Mouse (Mus musculus): ENCODE results near the gene Crhr1. TPM values are rescaled to one million over a fixed set of nuclear protein-coding genes. Genes with fewer than 3 reads are reported as not detected.

Crhr1 gene
- polyA plus RNA-seq, 1 experiment, result not detected

DNA sequence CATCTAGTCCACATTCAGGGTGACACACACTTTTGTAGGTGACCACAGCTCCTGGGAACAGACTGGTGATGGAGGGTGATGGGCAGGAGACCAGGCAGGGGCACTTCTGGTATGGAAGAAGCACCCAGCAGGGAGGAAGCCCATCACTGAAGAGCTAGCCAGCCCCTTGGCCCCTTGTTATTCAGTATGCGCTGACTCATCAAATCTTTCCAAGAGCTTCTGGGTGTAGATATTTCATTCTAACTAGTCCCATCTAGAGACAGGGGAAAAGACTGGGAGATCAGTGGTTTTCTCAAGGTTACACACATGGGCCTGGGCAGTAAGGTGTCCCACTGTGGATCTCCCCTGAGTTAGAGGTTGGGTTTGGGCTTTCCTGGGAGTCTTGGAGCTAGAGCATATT lies 12.3 kb downstream of the Crhr1 start:
- Histone ChIP-seq H3K36me3 (ENCODE audit: control insufficient read depth, insufficient read depth) (no peaks in the 10 kb centered on the region), H3K27me3 (ENCODE audit: control insufficient read depth, insufficient read depth, insufficient read length) (peaks cover 54% of the 10 kb centered on the region), H3ac (ENCODE audit: control insufficient read depth, insufficient read length) (no peak overlapping the region), H3K4me3 (no peak overlapping the region), H3K4me2 (ENCODE audit: low read depth) (no peak overlapping the region), H3K79me2 (ENCODE audit: control insufficient read depth, insufficient read depth) (no peaks in the 10 kb centered on the region)
- TF ChIP-seq USF1 (IDR thresholded peaks at IDR 0.05; ENCODE audit: low read depth), result no peak
- TF ChIP-seq MYOG (IDR thresholded peaks at IDR 0.05; ENCODE audit: control insufficient read depth in 1 of 3, insufficient read depth in 1 of 3, insufficient read length in 2 of 3, low read depth in 2 of 3), result no peak
- TF ChIP-seq MYOD1 (IDR thresholded peaks at IDR 0.05; ENCODE audit: control insufficient read depth in 1 of 3, insufficient read length in 2 of 3, low read depth in 2 of 3), result no peak
- no peak for TF ChIP-seq CEBPB (IDR thresholded peaks at IDR 0.05; ENCODE audit: insufficient read depth, poor library complexity, severe bottlenecking)
- no peak for TF ChIP-seq TCF3 (IDR thresholded peaks at IDR 0.05; ENCODE audit: insufficient read length, low read depth)
- TF ChIP-seq SRF (IDR thresholded peaks at IDR 0.05; ENCODE audit: control insufficient read depth, insufficient read length, low read depth), result no peak
- no peak for TF ChIP-seq E2F4 (IDR thresholded peaks at IDR 0.05; ENCODE audit: insufficient read depth)
- no peak for TF ChIP-seq TCF12 (IDR thresholded peaks at IDR 0.05; ENCODE audit: insufficient read depth, poor library complexity, severe bottlenecking)
- no peak for TF ChIP-seq MAX (IDR thresholded peaks at IDR 0.05; ENCODE audit: low read depth)

DNA sequence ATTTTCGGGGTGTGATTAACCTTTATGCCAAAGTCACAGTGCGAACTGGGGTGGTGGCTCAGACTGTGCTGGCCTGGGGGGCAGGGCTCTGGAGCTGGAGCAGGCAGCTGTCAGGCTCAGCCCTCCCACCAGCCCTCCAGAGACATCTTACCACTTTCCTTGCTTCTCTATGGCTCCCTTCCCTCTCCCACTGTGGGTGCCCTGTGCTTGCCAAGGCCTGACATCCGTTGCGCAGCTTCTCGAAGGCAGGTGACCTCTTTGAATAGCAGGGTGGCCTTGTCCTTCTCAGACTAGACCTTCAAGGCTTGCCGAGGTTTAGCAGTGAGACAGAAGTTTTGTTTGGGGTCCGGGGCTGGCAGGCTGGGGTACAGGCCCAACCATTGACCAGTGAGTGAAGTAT lies 16.1 kb downstream of the Crhr1 start:
- no peaks in the 10 kb centered on the region for H3K79me2 ChIP-seq (ENCODE audit: control insufficient read depth, insufficient read depth)
- H3K4me2 ChIP-seq (ENCODE audit: low read depth), result no peak overlapping the region
- H3K4me3 ChIP-seq, result no peak overlapping the region
- no peak overlapping the region for H3ac ChIP-seq (ENCODE audit: control insufficient read depth, insufficient read length)
- no peaks in the 10 kb centered on the region for H3K36me3 ChIP-seq (ENCODE audit: control insufficient read depth, insufficient read depth)
- peaks cover 61% of the 10 kb centered on the region for H3K27me3 ChIP-seq (ENCODE audit: control insufficient read depth, insufficient read depth, insufficient read length)
- TF ChIP-seq TCF3 (IDR thresholded peaks at IDR 0.05; ENCODE audit: insufficient read length, low read depth), result no peak
- TF ChIP-seq TCF12 (IDR thresholded peaks at IDR 0.05; ENCODE audit: insufficient read depth, poor library complexity, severe bottlenecking), result no peak
- TF ChIP-seq USF1 (IDR thresholded peaks at IDR 0.05; ENCODE audit: low read depth), result no peak
- no peak for TF ChIP-seq CEBPB (IDR thresholded peaks at IDR 0.05; ENCODE audit: insufficient read depth, poor library complexity, severe bottlenecking)
- no peak for TF ChIP-seq MYOG (IDR thresholded peaks at IDR 0.05; ENCODE audit: control insufficient read depth in 1 of 3, insufficient read depth in 1 of 3, insufficient read length in 2 of 3, low read depth in 2 of 3)
- no peak for TF ChIP-seq SRF (IDR thresholded peaks at IDR 0.05; ENCODE audit: control insufficient read depth, insufficient read length, low read depth)
- TF ChIP-seq MAX (IDR thresholded peaks at IDR 0.05; ENCODE audit: low read depth), result no peak
- TF ChIP-seq REST (IDR thresholded peaks at IDR 0.05; ENCODE audit: insufficient read depth, insufficient read length), result no peak
- TF ChIP-seq MYOD1 (IDR thresholded peaks at IDR 0.05; ENCODE audit: control insufficient read depth in 1 of 3, insufficient read length in 2 of 3, low read depth in 2 of 3), result no peak
- TF ChIP-seq E2F4 (IDR thresholded peaks at IDR 0.05; ENCODE audit: insufficient read depth), result no peak
- TF ChIP-seq POLR2A (IDR thresholded peaks at IDR 0.05; ENCODE audit: insufficient read length, low read depth), result no peak
- no peak for TF ChIP-seq POLR2AphosphoS2 (IDR thresholded peaks at IDR 0.05; ENCODE audit: insufficient read length, low read depth)

DNA sequence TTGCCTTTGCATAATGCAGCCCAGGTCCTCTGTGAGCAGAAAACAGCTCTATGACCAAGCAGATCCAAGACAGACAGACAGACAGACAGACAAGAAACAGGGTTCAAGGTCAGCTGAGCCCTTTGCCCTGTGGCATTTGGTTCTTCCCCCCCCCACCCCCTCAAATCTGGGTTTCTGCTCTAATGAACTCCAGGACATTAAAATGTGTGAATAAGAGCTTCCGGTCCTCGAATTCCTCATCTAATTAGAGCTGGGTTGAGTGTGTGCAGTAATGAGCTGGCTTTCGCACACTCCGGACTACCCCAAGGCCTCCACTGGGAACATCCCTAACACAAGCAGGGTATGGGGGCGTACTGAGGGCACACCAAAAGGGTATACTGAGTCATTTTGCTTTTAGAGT lies 18.3 kb downstream of the Crhr1 start:
- TF ChIP-seq MAX (IDR thresholded peaks at IDR 0.05; ENCODE audit: low read depth) (no peak), TCF12 (IDR thresholded peaks at IDR 0.05; ENCODE audit: insufficient read depth, poor library complexity, severe bottlenecking) (no peak), USF1 (IDR thresholded peaks at IDR 0.05; ENCODE audit: low read depth) (no peak), POLR2A (IDR thresholded peaks at IDR 0.05; ENCODE audit: insufficient read length, low read depth) (no peak)
- H3K4me3 ChIP-seq, result no peak overlapping the region

DNA sequence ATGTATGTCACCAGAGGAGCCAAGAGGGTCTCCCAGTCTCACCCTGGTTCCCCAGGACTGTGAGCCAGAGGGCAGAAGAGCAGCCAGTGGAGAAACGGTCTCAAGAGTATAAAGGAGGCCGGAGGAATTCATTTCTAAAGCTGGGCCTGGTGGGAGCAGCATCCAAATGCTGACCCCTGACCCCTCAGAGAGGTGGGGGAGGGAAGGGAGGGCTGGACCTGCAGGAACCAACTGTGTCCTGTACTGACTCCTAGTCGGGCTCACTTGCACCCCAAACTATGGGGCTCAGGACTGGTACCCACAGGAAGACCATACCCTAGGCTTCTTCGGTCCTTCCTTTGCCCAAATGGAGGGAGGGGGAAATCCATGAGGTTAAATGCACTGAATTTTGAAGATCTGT lies 21.7 kb downstream of the Crhr1 start:
- no peak overlapping the region for H3ac ChIP-seq (ENCODE audit: control insufficient read depth, insufficient read length)
- H3K27me3 ChIP-seq (ENCODE audit: control insufficient read depth, insufficient read depth, insufficient read length), result peaks cover 29% of the 10 kb centered on the region
- no peaks in the 10 kb centered on the region for H3K79me2 ChIP-seq (ENCODE audit: control insufficient read depth, insufficient read depth)
- no peak overlapping the region for H3K4me2 ChIP-seq (ENCODE audit: low read depth)
- H3K36me3 ChIP-seq (ENCODE audit: control insufficient read depth, insufficient read depth), result no peaks in the 10 kb centered on the region
- no peak overlapping the region for H3K4me3 ChIP-seq
- TF ChIP-seq SRF (IDR thresholded peaks at IDR 0.05; ENCODE audit: control insufficient read depth, insufficient read length, low read depth), result no peak
- TF ChIP-seq POLR2AphosphoS2 (IDR thresholded peaks at IDR 0.05; ENCODE audit: insufficient read length, low read depth), result no peak
- TF ChIP-seq MYOG (IDR thresholded peaks at IDR 0.05; ENCODE audit: control insufficient read depth in 1 of 3, insufficient read depth in 1 of 3, insufficient read length in 2 of 3, low read depth in 2 of 3), result no peak
- no peak for TF ChIP-seq MAX (IDR thresholded peaks at IDR 0.05; ENCODE audit: low read depth)
- TF ChIP-seq MYOD1 (IDR thresholded peaks at IDR 0.05; ENCODE audit: control insufficient read depth in 1 of 3, insufficient read length in 2 of 3, low read depth in 2 of 3), result no peak
- no peak for TF ChIP-seq CEBPB (IDR thresholded peaks at IDR 0.05; ENCODE audit: insufficient read depth, poor library complexity, severe bottlenecking)
- no peak for TF ChIP-seq USF1 (IDR thresholded peaks at IDR 0.05; ENCODE audit: low read depth)
- TF ChIP-seq TCF12 (IDR thresholded peaks at IDR 0.05; ENCODE audit: insufficient read depth, poor library complexity, severe bottlenecking), result no peak
- no peak for TF ChIP-seq TCF3 (IDR thresholded peaks at IDR 0.05; ENCODE audit: insufficient read length, low read depth)
- TF ChIP-seq E2F4 (IDR thresholded peaks at IDR 0.05; ENCODE audit: insufficient read depth), result no peak
- no peak for TF ChIP-seq REST (IDR thresholded peaks at IDR 0.05; ENCODE audit: insufficient read depth, insufficient read length)
- no peak for TF ChIP-seq POLR2A (IDR thresholded peaks at IDR 0.05; ENCODE audit: insufficient read length, low read depth)

More for the DNA sequence above, 18.3 kb downstream of the Crhr1 start:
- H3K36me3 ChIP-seq (ENCODE audit: control insufficient read depth, insufficient read depth), result no peaks in the 10 kb centered on the region
- H3K27me3 ChIP-seq (ENCODE audit: control insufficient read depth, insufficient read depth, insufficient read length), result peaks cover 59% of the 10 kb centered on the region
- H3K79me2 ChIP-seq (ENCODE audit: control insufficient read depth, insufficient read depth), result no peaks in the 10 kb centered on the region
- H3ac ChIP-seq (ENCODE audit: control insufficient read depth, insufficient read length), result no peak overlapping the region
- no peak overlapping the region for H3K4me2 ChIP-seq (ENCODE audit: low read depth)
